ENCODE assay signal across 8 mouse cellular contexts in the genomic region with DNA sequence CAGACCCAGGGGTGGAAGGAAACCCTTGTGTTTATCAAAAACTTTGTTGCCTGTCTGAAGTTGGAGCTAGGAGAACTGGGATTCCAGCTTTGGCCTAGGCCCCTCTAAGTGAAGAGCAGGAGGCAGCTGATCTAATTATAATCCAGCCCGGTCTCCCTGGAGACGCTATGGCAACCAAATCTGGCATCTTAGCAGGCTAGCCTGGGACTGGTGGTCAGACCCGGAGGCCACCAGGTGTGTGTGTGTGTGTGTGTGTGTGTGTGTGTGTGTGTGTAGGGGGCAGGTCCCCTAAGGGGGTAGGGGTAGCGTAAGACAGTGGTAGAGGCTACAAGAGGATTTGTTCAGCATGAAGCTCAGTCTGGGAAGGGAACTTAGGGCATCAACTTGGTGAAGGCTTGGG. TPM values are rescaled to one million over a fixed set of nuclear protein-coding genes. Genes with fewer than 3 reads are reported as not detected.
DNase-seq lines count a peak whose midpoint lies in the region; ATAC-seq and TF ChIP-seq lines count a peak whose summit lies in the region.
"Had no signal": no experiment of that assay in that cellular context is flagged by ENCODE, and none has a peak within 500 bp of the region (broad histone marks: within the 10 kb centered on the region; RNA-seq: fewer than 3 reads in every experiment).

No protein-coding gene starts in this region.

- ATAC-seq in lung, embryonic 15.5 days (ENCODE audit: borderline replicate concordance, extremely low read depth, low FRiP score, low TSS enrichment), result 0 out of 2 replicates have a peak, but pooled peaks have one; percentile 2
- ATAC-seq in lung, postnatal 0 days, result no peak
- peak; percentile 44 for ATAC-seq in hindbrain, postnatal 0 days
- ATAC-seq in stomach, embryonic 15.5 days (ENCODE audit: insufficient read depth, low FRiP score, low read depth), result no peak

- no peak overlapping the region for H3K4me3 ChIP-seq in lung, embryonic 15.5 days
- H3K4me3 ChIP-seq in lung, postnatal 0 days (ENCODE audit: low read depth, low read length), result no peak overlapping the region
- peak overlapping the region; percentile 70 for H3K4me3 ChIP-seq in forebrain, embryonic 10.5 days
- no peak overlapping the region for H3K4me3 ChIP-seq in hindbrain, postnatal 0 days (ENCODE audit: low read length)
- 0 out of 2 replicates have a peak overlapping the region, but pooled peaks have one; percentile 60 for H3K4me3 ChIP-seq in stomach, embryonic 15.5 days (replicated peaks)

- no peak for TF ChIP-seq CTCF in lung, postnatal 0 days (IDR thresholded peaks at IDR 0.05)
- no peak for TF ChIP-seq CTCF in hindbrain, postnatal 0 days (IDR thresholded peaks at IDR 0.05; ENCODE audit: low read depth)

- WGBS in lung, embryonic 15.5 days, result 50% methylated on average over 4 of the region's 4 CpGs
- WGBS in lung, postnatal 0 days, result 49% methylated on average over 4 of the region's 4 CpGs
- WGBS in forebrain, embryonic 10.5 days, result 37% methylated on average over 4 of the region's 4 CpGs
- WGBS in hindbrain, postnatal 0 days, result 19% methylated on average over 4 of the region's 4 CpGs
- WGBS in stomach, embryonic 15.5 days, result 52% methylated on average over 4 of the region's 4 CpGs

- peak overlapping the region; percentile 4; the same call in 1 of the 2 replicates for H3K9ac ChIP-seq in lung, embryonic 15.5 days
- H3K9ac ChIP-seq in lung, postnatal 0 days (replicated peaks; ENCODE audit: low read depth), result no peak overlapping the region
- H3K9ac ChIP-seq in hindbrain, postnatal 0 days (replicated peaks; ENCODE audit: low read length), result 0 out of 2 replicates have a peak overlapping the region, but pooled peaks have one; percentile 4
- H3K9ac ChIP-seq in stomach, embryonic 15.5 days, result no peak overlapping the region

- no peak for DNase-seq in lung, postnatal 0 days (ENCODE audit: low spot score)
- DNase-seq in forebrain, embryonic 10.5 days (ENCODE audit: extremely low spot score, low spot score), result peak; percentile 89
- peak; percentile 85 for DNase-seq in hindbrain, postnatal 0 days (ENCODE audit: low spot score)
- peak; percentile 79 for DNase-seq in mesoderm, embryonic 11.5 days (ENCODE audit: low read depth, low spot score)
- no peak for DNase-seq in cerebellum, adult 9-10 months

- H3K27me3 ChIP-seq in lung, embryonic 15.5 days, result no peaks in the 10 kb centered on the region
- H3K27me3 ChIP-seq in lung, postnatal 0 days (replicated peaks; ENCODE audit: insufficient read depth, low read length), result no peaks in the 10 kb centered on the region
- H3K27me3 ChIP-seq in forebrain, embryonic 10.5 days (ENCODE audit: poor library complexity, severe bottlenecking), result peaks cover 11% of the 10 kb centered on the region
- no peaks in the 10 kb centered on the region for H3K27me3 ChIP-seq in hindbrain, postnatal 0 days (ENCODE audit: insufficient read depth, low read length)
- H3K27me3 ChIP-seq in stomach, embryonic 15.5 days (replicated peaks), result no peaks in the 10 kb centered on the region

- no peak for TF ChIP-seq EP300 in lung, postnatal 0 days (IDR thresholded peaks at IDR 0.05)

- peaks cover 43% of the 10 kb centered on the region for H3K4me1 ChIP-seq in lung, embryonic 15.5 days
- peaks cover 19% of the 10 kb centered on the region; the same call in 1 of the 2 replicates for H3K4me1 ChIP-seq in lung, postnatal 0 days (ENCODE audit: insufficient read depth, low read depth, low read length)
- peaks cover 59% of the 10 kb centered on the region for H3K4me1 ChIP-seq in forebrain, embryonic 10.5 days
- peaks cover 27% of the 10 kb centered on the region for H3K4me1 ChIP-seq in hindbrain, postnatal 0 days (ENCODE audit: insufficient read depth, low read length)
- H3K4me1 ChIP-seq in stomach, embryonic 15.5 days, result peaks cover 33% of the 10 kb centered on the region

- peak overlapping the region; percentile 80 for H3K27ac ChIP-seq in lung, embryonic 15.5 days
- H3K27ac ChIP-seq in lung, postnatal 0 days (ENCODE audit: low read length), result no peak overlapping the region
- H3K27ac ChIP-seq in forebrain, embryonic 10.5 days, result peak overlapping the region; percentile 81
- peak overlapping the region; percentile 74; the same call in 1 of the 2 replicates for H3K27ac ChIP-seq in hindbrain, postnatal 0 days
- peak overlapping the region; percentile 60; the same call in 1 of the 2 replicates for H3K27ac ChIP-seq in stomach, embryonic 15.5 days

- H3K36me3 ChIP-seq in lung, embryonic 15.5 days, result peaks cover 19% of the 10 kb centered on the region
- H3K36me3 ChIP-seq in lung, postnatal 0 days (ENCODE audit: insufficient read depth, low read length), result 0 out of 2 replicates have a peak, but pooled peaks cover 3% of the 10 kb centered on the region
- H3K36me3 ChIP-seq in forebrain, embryonic 10.5 days (replicated peaks), result peaks cover 18% of the 10 kb centered on the region
- H3K36me3 ChIP-seq in hindbrain, postnatal 0 days (ENCODE audit: insufficient read depth, low read length), result peaks cover 5% of the 10 kb centered on the region; the same call in 1 of the 2 replicates
- no peaks in the 10 kb centered on the region for H3K36me3 ChIP-seq in stomach, embryonic 15.5 days

- H3K4me2 ChIP-seq in lung, embryonic 15.5 days, result peak overlapping the region; percentile 98
- no peak overlapping the region for H3K4me2 ChIP-seq in lung, postnatal 0 days (replicated peaks; ENCODE audit: low read depth, low read length)
- peak overlapping the region; percentile 79 for H3K4me2 ChIP-seq in hindbrain, postnatal 0 days (ENCODE audit: low read depth, low read length)
- peak overlapping the region; percentile 94 for H3K4me2 ChIP-seq in stomach, embryonic 15.5 days

- no peaks in the 10 kb centered on the region for H3K9me3 ChIP-seq in lung, embryonic 15.5 days
- no peaks in the 10 kb centered on the region for H3K9me3 ChIP-seq in lung, postnatal 0 days (ENCODE audit: low read length)
- no peaks in the 10 kb centered on the region for H3K9me3 ChIP-seq in forebrain, embryonic 10.5 days
- no peaks in the 10 kb centered on the region for H3K9me3 ChIP-seq in hindbrain, postnatal 0 days (ENCODE audit: low read length)
- H3K9me3 ChIP-seq in stomach, embryonic 15.5 days, result no peaks in the 10 kb centered on the region

RNA-seq across cellular contexts. Expression of a gene that starts 10.5 kb away (rescaled TPM):
- polyA plus RNA-seq in lung, embryonic 15.5 days (2015; fragmentation: Nextera tagmentation; extraction: Ambion mirVana), result 56.6 and 60.4 TPM in 2 replicates
- polyA plus RNA-seq in lung, postnatal 0 days (2015; fragmentation: Nextera tagmentation; extraction: Ambion mirVana), result 42.1 and 44.3 TPM in 2 replicates
- polyA plus RNA-seq in forebrain, embryonic 10.5 days (2016; fragmentation: Nextera tagmentation; extraction: Ambion mirVana), result 53.6 and 54.1 TPM in 2 replicates
- 32.9 and 37.2 TPM in 2 replicates for total RNA-seq in hindbrain, postnatal 0 days (2014; rRNA removed)
- 46.9 and 55.9 TPM in 2 replicates for polyA plus RNA-seq in hindbrain, postnatal 0 days (2015; fragmentation: Nextera tagmentation; extraction: Ambion mirVana)
- polyA plus RNA-seq in stomach, embryonic 15.5 days (2015; fragmentation: Nextera tagmentation; extraction: Ambion mirVana), result 47.7 and 52.5 TPM in 2 replicates

RNA-seq across cellular contexts. Expression of a gene that starts 11.5 kb away (rescaled TPM):
- 67.2 and 75.3 TPM in 2 replicates for polyA plus RNA-seq in lung, embryonic 15.5 days (2015; fragmentation: Nextera tagmentation; extraction: Ambion mirVana)
- polyA plus RNA-seq in lung, postnatal 0 days (2015; fragmentation: Nextera tagmentation; extraction: Ambion mirVana), result 60.5 and 77.6 TPM in 2 replicates
- polyA plus RNA-seq in forebrain, embryonic 10.5 days (2016; fragmentation: Nextera tagmentation; extraction: Ambion mirVana), result 33.1 and 40.3 TPM in 2 replicates
- 62.6 and 72.8 TPM in 2 replicates for total RNA-seq in hindbrain, postnatal 0 days (2014; rRNA removed)
- polyA plus RNA-seq in hindbrain, postnatal 0 days (2015; fragmentation: Nextera tagmentation; extraction: Ambion mirVana), result 44.9 and 46.5 TPM in 2 replicates
- 65.5 and 67.3 TPM in 2 replicates for polyA plus RNA-seq in stomach, embryonic 15.5 days (2015; fragmentation: Nextera tagmentation; extraction: Ambion mirVana)

RNA-seq across cellular contexts. Expression of a gene that starts 13.6 kb away (rescaled TPM):
- polyA plus RNA-seq in lung, embryonic 15.5 days (2015; fragmentation: Nextera tagmentation; extraction: Ambion mirVana), result not detected in 2 replicates
- not detected in 2 replicates for polyA plus RNA-seq in lung, postnatal 0 days (2015; fragmentation: Nextera tagmentation; extraction: Ambion mirVana)
- polyA plus RNA-seq in forebrain, embryonic 10.5 days (2016; fragmentation: Nextera tagmentation; extraction: Ambion mirVana), result not detected in 2 replicates
- total RNA-seq in hindbrain, postnatal 0 days (2014; rRNA removed), result not detected in 2 replicates
- not detected in 2 replicates for polyA plus RNA-seq in hindbrain, postnatal 0 days (2015; fragmentation: Nextera tagmentation; extraction: Ambion mirVana)
- not detected in 2 replicates for polyA plus RNA-seq in stomach, embryonic 15.5 days (2015; fragmentation: Nextera tagmentation; extraction: Ambion mirVana)
- total RNA-seq: left cerebral cortex, adult 8-10 months had no signal

RNA-seq across cellular contexts. Expression of a gene that starts 21.6 kb away (rescaled TPM):
- polyA plus RNA-seq in lung, embryonic 15.5 days (2015; fragmentation: Nextera tagmentation; extraction: Ambion mirVana), result 2.4 and 2.6 TPM in 2 replicates
- 0.31 and 0.56 TPM in 2 replicates for polyA plus RNA-seq in lung, postnatal 0 days (2015; fragmentation: Nextera tagmentation; extraction: Ambion mirVana)
- polyA plus RNA-seq in forebrain, embryonic 10.5 days (2016; fragmentation: Nextera tagmentation; extraction: Ambion mirVana), result 0.57 and 0.97 TPM in 2 replicates
- total RNA-seq in hindbrain, postnatal 0 days (2014; rRNA removed), result 0.97 and 1.2 TPM in 2 replicates
- polyA plus RNA-seq in hindbrain, postnatal 0 days (2015; fragmentation: Nextera tagmentation; extraction: Ambion mirVana), result 1.7 TPM in 2 replicates
- polyA plus RNA-seq in stomach, embryonic 15.5 days (2015; fragmentation: Nextera tagmentation; extraction: Ambion mirVana), result 1.4 and 1.6 TPM in 2 replicates

RNA-seq across cellular contexts. Expression of a gene that starts 29.7 kb away (rescaled TPM):
- 66.9 and 74.4 TPM in 2 replicates for polyA plus RNA-seq in lung, embryonic 15.5 days (2015; fragmentation: Nextera tagmentation; extraction: Ambion mirVana)
- polyA plus RNA-seq in lung, postnatal 0 days (2015; fragmentation: Nextera tagmentation; extraction: Ambion mirVana), result 54.8 and 55.2 TPM in 2 replicates
- 34.8 and 40.8 TPM in 2 replicates for polyA plus RNA-seq in forebrain, embryonic 10.5 days (2016; fragmentation: Nextera tagmentation; extraction: Ambion mirVana)
- 77.5 and 99.8 TPM in 2 replicates for total RNA-seq in hindbrain, postnatal 0 days (2014; rRNA removed)
- polyA plus RNA-seq in hindbrain, postnatal 0 days (2015; fragmentation: Nextera tagmentation; extraction: Ambion mirVana), result 16.0 and 18.6 TPM in 2 replicates
- 40.5 and 46.6 TPM in 2 replicates for polyA plus RNA-seq in stomach, embryonic 15.5 days (2015; fragmentation: Nextera tagmentation; extraction: Ambion mirVana)

Comparison
In these comparisons a context has a peak if more than half of its experiments do, and no peak if none do; other contexts are left out.
1. ATAC-seq: peak in lung, embryonic 15.5 days (single experiment) and hindbrain, postnatal 0 days (single experiment); none in lung, postnatal 0 days (single experiment) and stomach, embryonic 15.5 days (single experiment).
2. H3K9ac ChIP-seq: peak in lung, embryonic 15.5 days (single experiment) and hindbrain, postnatal 0 days (single experiment); none in lung, postnatal 0 days (single experiment) and stomach, embryonic 15.5 days (single experiment).
3. H3K4me3 ChIP-seq: peak in forebrain, embryonic 10.5 days (single experiment) and stomach, embryonic 15.5 days (single experiment); none in lung, embryonic 15.5 days (single experiment), lung, postnatal 0 days (single experiment) and hindbrain, postnatal 0 days (single experiment).
4. DNase-seq: peak in forebrain, embryonic 10.5 days (single experiment), hindbrain, postnatal 0 days (single experiment) and mesoderm, embryonic 11.5 days (single experiment); none in lung, postnatal 0 days (single experiment) and cerebellum, adult 9-10 months (single experiment).